Mouse (Mus musculus): ENCODE measurements around the gene Dcst1. TPM values are rescaled to one million over a fixed set of nuclear protein-coding genes. Genes with fewer than 3 reads are reported as not detected.

Dcst1 gene
- polyA plus RNA-seq, 1 experiment from 2014 or later: 0.93 TPM

DNA sequence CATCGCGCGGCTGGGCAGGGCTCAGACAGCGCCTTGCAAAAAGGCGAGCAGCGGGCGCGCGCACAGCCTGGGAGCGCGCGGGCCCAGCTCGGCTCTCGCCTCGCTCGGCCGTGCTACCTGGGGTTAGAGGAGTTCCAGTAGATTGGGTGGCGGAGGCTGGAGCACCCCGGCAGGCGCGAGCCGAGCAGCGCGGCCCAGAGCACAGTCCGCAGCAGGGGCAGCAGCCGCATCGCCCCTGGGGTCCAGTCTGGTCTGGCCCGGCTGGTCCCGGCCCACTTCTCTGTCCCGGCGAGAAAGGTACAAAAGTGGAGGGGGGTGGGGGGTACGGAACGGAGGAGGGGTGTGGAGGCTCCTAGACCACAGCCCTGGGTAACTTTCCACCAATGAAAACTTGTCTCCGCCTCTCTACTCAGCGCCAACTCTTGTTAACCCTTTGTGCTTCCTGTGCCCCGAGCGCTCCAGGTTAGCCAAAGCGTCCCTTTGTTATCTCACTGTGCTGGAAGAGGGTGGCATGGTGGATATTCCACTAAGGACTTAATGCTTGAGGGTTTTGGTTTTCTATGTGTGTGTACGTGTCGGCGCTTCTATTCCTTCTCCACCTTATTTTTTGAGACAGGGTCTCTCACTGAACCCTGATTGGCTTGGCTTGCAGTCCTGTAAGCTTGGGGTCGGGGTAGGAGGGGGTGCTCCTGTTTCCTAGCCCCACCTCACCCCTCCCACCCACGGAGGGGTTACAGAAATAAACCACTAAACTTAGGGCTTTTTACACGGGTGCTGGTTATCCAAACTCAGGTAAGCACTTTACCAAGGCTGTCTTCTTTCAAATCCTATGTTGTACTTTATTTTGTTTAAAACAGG is 27.1 kb downstream of the Dcst1 start, which contains the start of gene Efna4:
TSS of gene Efna4 (minus strand) at position 308 of the 858 bp plus-strand sequence.
- Histone ChIP-seq H3K9ac (replicated peaks) (peak within 1 kb of the TSS; percentile 82), H3K36me3 (peaks cover 22% of the 10 kb centered on the region), H3K9me3 (no peaks in the 10 kb centered on the region), H3K4me3 (replicated peaks) (peak within 1 kb of the TSS; percentile 79), H3K27me3 (0 out of 2 replicates have a peak, but pooled peaks cover 3% of the 10 kb centered on the region), H3K27ac (peak within 1 kb of the TSS; percentile 85), H3K4me1 (replicated peaks) (peaks cover 57% of the 10 kb centered on the region), H3K4me2 (replicated peaks) (peak within 1 kb of the TSS; percentile 84)
- under 1% methylated on average over 44 of the region's 44 CpGs for WGBS
- peak; percentile 72 for ATAC-seq

- Histone ChIP-seq H3K9me3 (no peaks in the 10 kb centered on the region), H3K36me3 (peaks cover 18% of the 10 kb centered on the region), H3K27ac (peak overlapping the region; percentile 85), H3K4me1 (replicated peaks) (peaks cover 65% of the 10 kb centered on the region), H3K9ac (replicated peaks) (peak overlapping the region; percentile 82), H3K4me2 (replicated peaks) (peak overlapping the region; percentile 84), H3K4me3 (replicated peaks) (peak overlapping the region; percentile 79), H3K27me3 (0 out of 2 replicates have a peak, but pooled peaks cover 3% of the 10 kb centered on the region)
- no peak; the same call in 1 of the 2 replicates for ATAC-seq
- WGBS: under 1% methylated on average over 18 of the region's 21 CpGs
Observed at GRCm38 (mm10) chr3:89337062-89337720, 27.9 kb downstream of the Dcst1 start.

DNA sequence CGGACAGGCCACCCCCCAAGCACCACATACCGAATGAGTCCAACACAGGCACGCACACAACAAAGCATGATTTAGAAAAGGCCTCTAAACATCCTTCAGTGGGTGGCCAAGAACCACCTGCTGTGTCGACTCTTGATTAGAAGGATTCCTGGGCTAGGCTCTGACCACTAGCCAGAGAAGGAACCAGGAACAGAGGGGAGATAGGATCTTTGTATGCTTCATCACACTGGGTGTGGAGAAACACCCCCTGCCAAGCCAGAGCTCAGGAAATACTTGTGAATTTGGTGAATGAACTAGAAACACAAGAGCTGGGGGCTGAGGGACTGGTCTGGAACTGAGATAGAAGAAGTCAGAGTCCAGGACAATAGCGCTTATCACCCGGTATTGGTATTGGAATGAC is 28.5 kb downstream of the Dcst1 start:
- WGBS: 5% methylated on average over 6 of the region's 6 CpGs
- H3K4me3 ChIP-seq (replicated peaks): peak overlapping the region; percentile 79
- no peak for ATAC-seq
- H3K9ac ChIP-seq (replicated peaks): peak overlapping the region; percentile 82
- H3K9me3 ChIP-seq: no peaks in the 10 kb centered on the region
- peaks cover 72% of the 10 kb centered on the region for H3K4me1 ChIP-seq (replicated peaks)
- 0 out of 2 replicates have a peak, but pooled peaks cover 3% of the 10 kb centered on the region for H3K27me3 ChIP-seq
- H3K27ac ChIP-seq: no peak overlapping the region
- H3K36me3 ChIP-seq: peaks cover 18% of the 10 kb centered on the region
- H3K4me2 ChIP-seq (replicated peaks): peak overlapping the region; percentile 84

DNA sequence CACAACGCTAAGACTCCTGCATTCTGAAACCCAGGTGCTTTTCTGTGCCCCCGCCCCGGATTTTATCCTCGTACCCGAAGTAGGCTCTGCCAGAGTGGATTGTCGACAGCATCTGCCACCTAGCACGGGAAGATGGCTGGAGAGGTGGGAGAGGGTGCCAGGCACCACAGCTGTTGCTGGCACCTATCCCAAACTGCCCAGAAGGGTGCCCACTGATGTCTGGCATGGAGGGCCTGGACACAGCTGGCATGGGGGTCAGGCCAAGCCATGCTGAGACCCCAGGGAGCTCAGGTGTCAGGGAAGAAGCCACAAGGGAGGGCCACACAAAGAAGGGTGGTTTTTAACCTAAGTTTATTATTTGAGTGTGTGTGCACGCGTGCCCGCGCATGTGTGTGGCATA is 32.0 kb downstream of the Dcst1 start:
- H3K4me2 ChIP-seq (replicated peaks): peak overlapping the region; percentile 14
- no peak for ATAC-seq

GRCm38 (mm10) chr3:89332476-89332875 is 32.6 kb downstream of the Dcst1 start:
- H3K27ac ChIP-seq: peak overlapping the region; percentile 46
- no peaks in the 10 kb centered on the region for H3K9me3 ChIP-seq
- peak; percentile 38; the same call in 1 of the 2 replicates for ATAC-seq
- 21% methylated on average over 12 of the region's 12 CpGs for WGBS
- H3K9ac ChIP-seq (replicated peaks): 0 out of 2 replicates have a peak overlapping the region, but pooled peaks have one; percentile 21
- H3K27me3 ChIP-seq: peaks cover 6% of the 10 kb centered on the region; the same call in 1 of the 2 replicates
- peaks cover 18% of the 10 kb centered on the region for H3K36me3 ChIP-seq
- H3K4me2 ChIP-seq (replicated peaks): peak overlapping the region; percentile 14
- H3K4me1 ChIP-seq (replicated peaks): peaks cover 71% of the 10 kb centered on the region
- H3K4me3 ChIP-seq (replicated peaks): no peak overlapping the region

More for the DNA sequence above, 32.0 kb downstream of the Dcst1 start:
- H3K4me3 ChIP-seq (replicated peaks): no peak overlapping the region
- H3K4me1 ChIP-seq (replicated peaks): peaks cover 68% of the 10 kb centered on the region
- H3K36me3 ChIP-seq: peaks cover 18% of the 10 kb centered on the region
- peak overlapping the region; percentile 21; the same call in 1 of the 2 replicates for H3K9ac ChIP-seq (replicated peaks)
- WGBS: 57% methylated on average over 11 of the region's 11 CpGs
- no peaks in the 10 kb centered on the region for H3K9me3 ChIP-seq
- H3K27ac ChIP-seq: peak overlapping the region; percentile 46; the same call in 1 of the 2 replicates
- H3K27me3 ChIP-seq: peaks cover 6% of the 10 kb centered on the region; the same call in 1 of the 2 replicates

- no peak for ATAC-seq
Observed at GRCm38 (mm10) chr3:89332013-89332412, 33.0 kb downstream of the Dcst1 start.

DNA sequence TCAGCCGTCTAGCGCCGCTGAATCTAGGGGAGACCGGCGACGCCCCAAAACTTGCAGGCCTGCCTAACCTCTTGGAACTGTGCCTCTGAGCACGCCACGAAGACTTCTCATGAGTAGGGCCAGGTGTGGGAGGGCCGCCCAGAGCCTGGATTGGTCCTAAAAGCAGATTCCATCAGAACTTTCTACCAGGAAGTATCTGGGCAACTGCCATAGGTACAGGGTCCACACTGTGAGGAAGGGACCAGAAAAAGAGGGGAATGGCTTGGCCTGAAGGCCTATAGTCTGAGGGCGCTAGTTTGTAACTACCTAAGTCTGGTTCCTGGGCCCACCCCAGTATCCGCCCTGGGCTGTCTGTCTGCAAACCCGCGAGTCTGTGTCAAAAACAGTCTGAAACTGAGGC is 33.5 kb downstream of the Dcst1 start:
- no peak overlapping the region for H3K9ac ChIP-seq (replicated peaks)

More at GRCm38 (mm10) chr3:89332013-89332412, 33.0 kb downstream of the Dcst1 start:
- H3K9ac ChIP-seq (replicated peaks): no peak overlapping the region
- peak overlapping the region; percentile 46 for H3K27ac ChIP-seq
- H3K9me3 ChIP-seq: no peaks in the 10 kb centered on the region
- H3K36me3 ChIP-seq: peaks cover 18% of the 10 kb centered on the region
- peaks cover 71% of the 10 kb centered on the region for H3K4me1 ChIP-seq (replicated peaks)
- WGBS: 21% methylated on average over 10 of the region's 10 CpGs
- H3K4me2 ChIP-seq (replicated peaks): peak overlapping the region; percentile 14; the same call in 1 of the 2 replicates
- H3K27me3 ChIP-seq: peaks cover 6% of the 10 kb centered on the region; the same call in 1 of the 2 replicates
- H3K4me3 ChIP-seq (replicated peaks): no peak overlapping the region

GRCm38 (mm10) chr3:89330948-89331347 is 34.1 kb downstream of the Dcst1 start:
- Histone ChIP-seq H3K4me2 (replicated peaks) (no peak overlapping the region), H3K27ac (no peak overlapping the region), H3K27me3 (peaks cover 6% of the 10 kb centered on the region; the same call in 1 of the 2 replicates), H3K36me3 (peaks cover 18% of the 10 kb centered on the region), H3K9ac (replicated peaks) (no peak overlapping the region), H3K9me3 (no peaks in the 10 kb centered on the region), H3K4me1 (replicated peaks) (peaks cover 62% of the 10 kb centered on the region), H3K4me3 (replicated peaks) (no peak overlapping the region)
- no peak for ATAC-seq
- WGBS: 15% methylated on average over 10 of the region's 10 CpGs

More for the DNA sequence above, 33.5 kb downstream of the Dcst1 start:
- ATAC-seq: no peak
- peaks cover 6% of the 10 kb centered on the region; the same call in 1 of the 2 replicates for H3K27me3 ChIP-seq
- no peaks in the 10 kb centered on the region for H3K9me3 ChIP-seq
- no peak overlapping the region for H3K4me3 ChIP-seq (replicated peaks)
- WGBS: 69% methylated on average over 13 of the region's 13 CpGs
- no peak overlapping the region for H3K27ac ChIP-seq
- H3K4me2 ChIP-seq (replicated peaks): no peak overlapping the region
- peaks cover 18% of the 10 kb centered on the region for H3K36me3 ChIP-seq
- peaks cover 69% of the 10 kb centered on the region for H3K4me1 ChIP-seq (replicated peaks)

- Histone ChIP-seq H3K36me3 (peaks cover 18% of the 10 kb centered on the region), H3K27me3 (peaks cover 6% of the 10 kb centered on the region; the same call in 1 of the 2 replicates), H3K9me3 (no peaks in the 10 kb centered on the region), H3K9ac (replicated peaks) (no peak overlapping the region), H3K4me2 (replicated peaks) (0 out of 2 replicates have a peak overlapping the region, but pooled peaks have one; percentile 8), H3K4me1 (replicated peaks) (peaks cover 56% of the 10 kb centered on the region), H3K4me3 (replicated peaks) (no peak overlapping the region), H3K27ac (no peak overlapping the region; the same call in 1 of the 2 replicates)
- 42% methylated on average over 3 of the region's 3 CpGs for WGBS
- no peak for ATAC-seq
Observed at GRCm38 (mm10) chr3:89330346-89330745, 34.7 kb downstream of the Dcst1 start.

- H3K27me3 ChIP-seq: peaks cover 12% of the 10 kb centered on the region; the same call in 1 of the 2 replicates
- peaks cover 53% of the 10 kb centered on the region for H3K4me1 ChIP-seq (replicated peaks)
- no peak overlapping the region for H3K4me3 ChIP-seq (replicated peaks)
- no peak for ATAC-seq
- 13% methylated on average over 4 of the region's 4 CpGs for WGBS
- no peak overlapping the region for H3K9ac ChIP-seq (replicated peaks)
- no peaks in the 10 kb centered on the region for H3K9me3 ChIP-seq
- no peak overlapping the region for H3K4me2 ChIP-seq (replicated peaks)
- peaks cover 6% of the 10 kb centered on the region for H3K36me3 ChIP-seq
- H3K27ac ChIP-seq: no peak overlapping the region
Observed at GRCm38 (mm10) chr3:89328623-89329022, 36.4 kb downstream of the Dcst1 start.

- Histone ChIP-seq H3K27me3 (peaks cover 17% of the 10 kb centered on the region; the same call in 1 of the 2 replicates), H3K4me1 (replicated peaks) (peaks cover 48% of the 10 kb centered on the region), H3K9ac (replicated peaks) (no peak overlapping the region), H3K4me2 (replicated peaks) (no peak overlapping the region), H3K27ac (0 out of 2 replicates have a peak overlapping the region, but pooled peaks have one; percentile 8), H3K9me3 (no peaks in the 10 kb centered on the region), H3K36me3 (no peaks in the 10 kb centered on the region), H3K4me3 (replicated peaks) (no peak overlapping the region)
- no peak for ATAC-seq
- WGBS: 42% methylated on average over 9 of the region's 9 CpGs
Observed at GRCm38 (mm10) chr3:89327371-89327870, 37.6 kb downstream of the Dcst1 start.

Data from midbrain, embryonic 13.5 days (tissue).